Mouse (Mus musculus): ENCODE results near the gene Cd53. TPM values are rescaled to one million over a fixed set of nuclear protein-coding genes. Genes with fewer than 3 reads are reported as not detected.

The Cd53 gene
- polyA plus RNA-seq (2012; rRNA removed) = 8.6 and 12.4 TPM in 2 replicates

DNA sequence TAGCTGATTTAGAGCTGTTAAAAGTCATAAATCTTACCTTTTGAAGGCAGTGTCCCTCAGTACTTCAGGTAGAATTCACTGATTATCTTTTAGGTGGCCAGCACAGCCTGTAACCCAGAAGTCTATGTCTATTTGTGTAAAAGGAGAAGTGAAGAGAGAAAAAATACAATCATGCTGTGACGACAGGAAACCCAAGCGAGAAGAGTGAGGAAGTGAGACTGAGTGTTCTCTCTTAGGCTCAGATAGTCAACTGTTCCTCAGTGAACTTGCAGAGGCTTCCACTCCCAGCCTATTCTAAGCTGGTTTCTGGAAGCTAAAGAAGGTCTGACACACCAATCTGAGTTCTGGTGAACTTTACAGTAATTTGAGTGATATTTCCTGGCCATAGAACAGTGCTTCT is at the start of gene Cd53:
TSS of gene Cd53 (minus strand) at position 220 of the 400 bp plus-strand sequence.
- no peak for DNase-seq (ENCODE audit: extremely low spot score in 1 of 2, low spot score in 1 of 2)

DNA sequence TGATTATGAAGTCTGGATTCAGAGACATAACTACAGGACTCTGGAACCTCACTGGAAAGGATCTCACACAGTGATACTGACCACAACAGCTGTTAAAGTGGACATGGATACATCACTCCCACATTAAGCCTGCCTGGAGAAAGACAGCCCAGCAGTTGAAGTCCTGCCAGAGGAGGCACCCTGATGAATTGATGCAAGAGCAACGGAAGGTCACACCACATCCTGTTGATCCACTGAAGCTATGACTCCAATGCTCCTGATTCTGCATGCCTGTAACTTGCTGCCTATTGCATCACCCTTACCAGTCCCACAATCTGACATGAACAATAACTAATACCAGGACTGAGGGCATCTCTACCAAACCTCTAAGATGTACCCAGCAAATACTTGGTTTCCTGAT is 42.2 kb upstream of the Cd53 start:
- DNase-seq (ENCODE audit: extremely low spot score in 1 of 2, low spot score in 1 of 2) = no peak

DNA sequence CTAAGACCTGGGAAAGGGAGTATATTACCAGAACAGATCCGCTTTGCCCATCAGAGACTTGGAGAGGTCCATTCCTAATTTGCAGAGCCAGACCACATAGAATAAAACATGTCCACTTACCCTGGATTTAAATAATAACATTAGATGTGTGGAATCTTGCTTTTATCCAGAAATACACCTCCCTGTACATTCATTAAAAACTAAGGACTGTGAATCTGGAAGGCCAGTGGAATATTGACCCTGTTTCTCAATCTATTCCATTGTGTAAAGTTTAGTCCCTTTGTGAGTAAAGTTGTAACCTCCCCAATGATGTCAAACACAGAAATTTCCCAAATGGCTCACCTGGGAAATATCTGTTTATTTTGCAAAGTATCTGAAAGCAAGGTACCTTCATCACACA is 36.2 kb upstream of the Cd53 start, which contains the start of gene Olfr266:
TSS of gene Olfr266 (minus strand) at position 101 of the 400 bp plus-strand sequence.
- no peak for DNase-seq (ENCODE audit: extremely low spot score in 1 of 2, low spot score in 1 of 2)

DNA sequence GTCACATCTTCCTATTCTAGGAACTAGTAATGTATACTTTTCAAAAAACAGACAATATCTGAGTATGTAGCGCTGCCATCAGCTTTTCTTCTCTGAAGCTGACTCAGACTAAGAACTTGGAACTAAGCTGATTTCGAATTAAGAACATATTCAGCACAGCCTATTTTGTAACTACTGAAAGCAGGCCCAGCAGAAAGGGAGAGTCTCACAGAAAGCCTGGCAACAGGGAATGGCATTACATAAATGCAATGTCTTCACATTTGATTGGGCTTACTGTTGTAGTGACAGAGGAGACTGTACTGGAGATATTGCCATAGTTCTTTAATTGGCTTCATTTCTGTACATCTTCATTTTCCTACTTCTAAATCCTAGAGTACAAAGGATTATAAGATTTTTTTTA is 27.7 kb upstream of the Cd53 start:
- peak in 1 of 2 experiments; percentile 1 for DNase-seq (ENCODE audit: extremely low spot score in 1 of 2, low spot score in 1 of 2)

DNA sequence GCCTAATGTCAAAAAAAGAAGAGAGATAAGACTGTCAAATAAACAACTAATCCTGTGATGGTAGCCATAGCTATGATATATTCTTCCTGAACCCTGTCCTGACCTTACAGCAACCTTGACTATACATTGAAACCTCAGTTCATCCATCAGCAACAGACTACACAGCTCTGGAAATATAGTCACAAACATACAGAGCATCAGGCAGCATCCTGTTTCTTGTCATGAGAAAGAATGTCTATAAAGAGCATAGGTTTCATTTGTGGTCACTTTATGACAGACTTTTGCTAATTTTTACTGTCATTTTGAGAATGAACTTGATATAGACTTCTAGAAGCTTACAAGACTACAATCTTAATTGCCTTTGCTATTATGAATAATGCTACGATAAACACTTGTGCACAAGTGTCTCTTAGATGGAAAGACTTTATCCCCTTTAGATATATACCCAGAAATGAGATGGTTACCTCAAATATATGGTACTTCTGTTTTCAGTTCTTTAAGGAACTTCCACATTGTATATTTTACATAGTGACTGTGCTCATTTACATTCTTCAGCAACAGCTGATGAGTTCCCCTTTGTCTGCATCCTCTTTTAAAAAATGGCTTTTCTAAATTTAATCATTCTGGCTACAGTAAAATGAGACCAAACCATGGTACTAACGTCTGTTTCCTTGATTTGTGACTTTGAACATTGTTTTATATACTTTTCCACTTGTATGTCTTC is 19.2 kb upstream of the Cd53 start:
- no peak for DNase-seq (ENCODE audit: extremely low spot score in 1 of 2, low spot score in 1 of 2)

DNA sequence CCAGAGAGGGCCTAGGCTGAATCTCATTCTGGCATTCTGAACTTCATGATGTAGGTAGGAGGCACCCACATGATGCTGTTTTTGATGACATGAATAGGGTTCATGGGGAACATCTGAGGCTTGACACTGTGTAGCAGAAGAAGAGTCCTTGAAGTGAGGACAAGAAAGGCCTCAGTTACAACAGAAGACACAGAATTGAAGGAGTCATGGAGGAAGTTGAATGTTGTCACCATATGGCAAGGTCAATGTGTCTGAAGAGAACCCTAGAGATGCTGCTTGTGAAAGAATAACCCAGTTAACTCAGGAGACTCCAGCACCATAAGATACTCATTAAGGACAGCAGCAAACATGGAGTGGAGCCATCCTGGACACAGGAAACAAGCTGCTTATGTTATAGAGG is 8.1 kb upstream of the Cd53 start:
- no peak for DNase-seq (ENCODE audit: extremely low spot score in 1 of 2, low spot score in 1 of 2)

DNA sequence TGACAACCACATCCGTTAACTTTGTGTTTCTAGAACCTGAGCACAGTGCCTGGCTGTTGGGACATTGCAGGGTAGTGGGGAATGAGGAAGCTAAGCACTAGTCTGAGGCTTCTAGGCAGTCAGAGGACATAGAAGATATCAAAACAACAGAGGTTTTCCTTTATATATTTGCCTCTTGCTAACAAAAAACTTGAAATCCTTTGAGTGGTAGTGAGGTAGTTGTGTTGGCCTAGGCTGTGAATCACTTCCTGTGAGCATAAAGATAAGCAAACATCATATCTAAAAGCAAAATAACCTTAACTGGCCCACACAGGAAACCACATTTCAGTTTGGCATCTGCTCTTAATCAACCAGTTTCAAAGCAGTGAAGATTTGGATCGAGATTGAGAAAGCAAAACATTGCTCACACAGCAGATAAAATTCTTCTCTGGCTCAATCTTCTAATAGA is 1.5 kb downstream of the Cd53 start:
- DNase-seq (ENCODE audit: extremely low spot score in 1 of 2, low spot score in 1 of 2) = no peak

DNA sequence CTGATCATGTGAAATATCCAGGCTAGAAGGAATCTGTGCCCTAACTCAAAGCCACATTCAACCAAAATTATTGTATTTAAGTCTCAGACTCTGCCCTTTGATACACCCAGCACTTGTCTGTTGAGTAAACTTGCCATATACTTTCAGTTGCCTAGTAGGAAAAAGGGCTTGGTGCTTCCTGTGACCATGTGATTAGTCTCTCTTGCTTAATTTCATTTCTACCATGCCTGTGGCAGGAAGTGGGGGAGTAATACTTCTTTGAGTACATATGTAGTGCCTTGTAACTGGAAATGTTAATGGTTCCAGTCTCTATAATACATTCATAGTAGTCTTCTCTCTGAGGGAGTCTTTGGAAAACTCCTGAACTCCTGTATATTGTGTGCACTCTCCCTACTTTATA is 2.0 kb downstream of the Cd53 start:
- no peak for DNase-seq (ENCODE audit: extremely low spot score in 1 of 2, low spot score in 1 of 2)

DNA sequence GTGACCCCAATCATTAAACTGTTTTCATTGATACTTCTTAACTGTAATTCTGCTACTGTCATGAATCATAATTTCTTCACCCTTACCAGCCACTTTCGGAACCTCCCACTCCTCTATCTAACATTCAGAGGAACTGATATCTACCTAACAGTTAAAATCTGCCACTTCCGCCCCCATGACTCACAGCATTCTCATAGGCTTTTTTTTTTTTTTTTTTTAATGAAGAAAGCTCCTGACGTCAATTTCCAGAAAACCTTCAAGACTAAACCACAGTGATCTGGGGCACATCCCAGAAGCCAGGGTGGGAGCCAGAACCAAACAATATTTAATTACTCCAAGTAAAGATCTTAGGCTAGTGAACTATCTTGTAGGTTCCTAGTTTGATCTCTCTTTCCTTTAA is 4.8 kb downstream of the Cd53 start:
- no peak for DNase-seq (ENCODE audit: extremely low spot score in 1 of 2, low spot score in 1 of 2)

DNA sequence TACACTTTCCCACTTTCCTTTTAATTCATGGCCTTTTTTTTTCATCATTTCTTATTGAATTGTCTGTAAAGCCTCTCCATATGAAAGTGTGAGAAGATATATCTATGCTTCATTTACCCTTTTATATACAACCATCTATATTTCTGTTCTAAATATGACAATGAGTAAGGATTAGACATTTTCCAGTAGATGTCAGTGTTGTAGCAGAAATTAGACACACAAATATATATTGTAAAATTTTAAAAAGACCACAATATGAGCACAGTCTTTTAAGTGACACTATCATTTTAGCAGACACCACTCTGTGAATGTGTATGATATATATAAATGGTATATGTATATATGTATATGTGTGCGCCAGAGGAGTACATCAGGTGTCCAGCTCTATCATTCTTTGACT is 18.1 kb downstream of the Cd53 start:
- DNase-seq (ENCODE audit: extremely low spot score in 1 of 2, low spot score in 1 of 2) = no peak

DNA sequence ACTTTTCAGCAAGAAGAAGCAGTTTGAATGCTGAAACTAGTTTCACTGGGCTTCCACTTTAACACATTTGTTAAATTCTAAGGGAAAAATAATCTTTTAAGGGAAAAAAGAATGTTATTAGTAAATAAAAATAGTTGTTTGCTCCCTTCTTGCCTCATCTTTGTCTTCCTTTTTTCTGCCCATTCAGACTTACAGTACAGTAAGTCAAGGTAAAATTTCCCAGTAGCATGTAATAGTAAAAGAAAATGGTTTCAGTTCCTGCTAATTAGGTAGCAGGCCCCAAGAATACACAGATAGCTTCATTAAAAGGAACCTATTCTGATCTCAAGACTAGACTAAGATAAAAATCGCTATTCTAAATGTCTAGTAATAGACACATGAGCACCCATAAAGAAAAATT is 34.1 kb downstream of the Cd53 start:
- DNase-seq (ENCODE audit: extremely low spot score in 1 of 2, low spot score in 1 of 2) = no peak

DNA sequence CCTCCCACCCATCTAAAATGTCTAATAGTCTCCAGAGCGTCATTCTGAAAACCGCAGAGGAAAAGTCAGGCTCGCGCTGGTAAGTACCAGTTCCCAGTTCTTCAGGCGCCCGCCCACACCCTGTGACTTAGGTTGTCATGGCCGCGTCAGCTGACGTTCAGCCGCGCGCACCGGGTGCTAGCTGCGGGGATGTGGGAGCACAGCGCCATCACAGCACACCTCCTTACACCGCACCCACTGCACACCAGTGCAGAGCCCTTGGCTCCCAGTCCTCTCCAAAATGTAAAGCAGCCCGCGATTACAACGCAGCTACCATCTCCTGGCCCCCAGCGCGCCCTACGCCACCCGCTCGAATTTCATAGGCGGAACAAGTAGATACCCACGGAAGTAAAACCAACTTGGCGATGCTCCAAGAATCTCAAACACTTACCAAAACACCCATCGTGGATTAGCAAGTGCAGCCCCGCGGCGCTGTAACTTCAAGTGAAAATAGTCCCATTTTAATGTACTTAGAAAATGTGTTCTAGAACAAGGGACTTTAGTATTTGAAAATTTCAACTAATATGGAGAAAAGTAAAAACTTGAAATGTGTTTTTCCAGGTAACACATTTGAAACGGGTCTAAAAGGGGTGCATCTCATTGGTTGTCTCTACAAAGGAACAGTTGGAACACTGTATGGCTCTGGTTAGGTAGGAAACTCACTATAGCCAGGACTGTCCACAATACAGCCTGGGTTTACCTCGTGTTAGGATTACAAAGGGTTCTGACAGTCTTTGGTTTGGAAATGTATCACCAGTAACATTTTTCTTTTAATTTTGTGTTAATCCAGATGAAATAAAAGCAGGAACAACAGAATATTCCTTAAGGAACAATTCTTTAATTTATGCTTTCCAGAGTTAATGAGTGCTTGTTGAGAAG is 67.7 kb downstream of the Cd53 start:
- peak; percentile 89 for DNase-seq (ENCODE audit: extremely low spot score in 1 of 2, low spot score in 1 of 2)

DNA sequence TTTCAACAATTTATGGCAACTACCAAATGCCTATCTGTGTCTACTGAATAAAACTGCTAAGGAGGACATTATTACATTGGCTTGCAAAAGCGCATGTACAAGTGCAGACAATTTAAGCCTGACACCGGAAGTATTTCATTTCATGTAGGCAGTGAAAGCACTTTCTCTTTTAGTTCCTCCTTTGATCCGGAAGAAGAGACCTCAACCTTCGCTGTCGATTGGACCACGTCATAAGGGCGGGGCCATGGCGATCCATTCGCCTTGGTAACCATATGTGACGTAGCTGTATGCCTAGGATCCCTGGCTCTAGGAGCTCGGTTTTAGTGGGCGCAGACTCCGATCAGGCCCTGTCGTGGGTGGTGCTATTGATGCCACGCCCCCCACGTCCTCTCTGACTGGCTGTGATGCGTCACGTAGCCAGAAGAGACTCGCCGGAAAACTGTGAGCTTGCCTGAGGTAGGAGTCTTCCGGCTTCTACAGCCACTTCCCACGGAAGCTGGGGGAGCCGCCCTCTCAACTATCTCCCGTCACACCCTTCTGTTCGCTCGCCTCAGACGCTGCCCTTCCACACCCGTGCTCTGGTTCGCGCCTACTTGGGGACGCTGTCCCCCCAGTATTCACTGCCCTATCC is 68.4 kb downstream of the Cd53 start:
- DNase-seq (ENCODE audit: extremely low spot score in 1 of 2, low spot score in 1 of 2) = peak; percentile 97 to 99

Other genes starting within 250 kb of the Cd53 start
- gene Dram2, start 242.4 kb downstream of the Cd53 start, polyA plus RNA-seq (2012; rRNA removed) = 32.8 and 37.2 TPM in 2 replicates
- 30.4 and 32.7 TPM in 2 replicates for gene Cept1, start 242.3 kb downstream of the Cd53 start, polyA plus RNA-seq (2012; rRNA removed)
- gene Lrif1, start 105.2 kb downstream of the Cd53 start, polyA plus RNA-seq (2012; rRNA removed) = 15.6 and 18.2 TPM in 2 replicates
- 0.08 TPM in 1 of 2 replicates, not detected in the other for gene Olfr266, start 36.1 kb upstream of the Cd53 start, polyA plus RNA-seq (2012; rRNA removed)
- gene Kcna3, start 246.0 kb upstream of the Cd53 start, polyA plus RNA-seq (2012; rRNA removed) = 6.3 and 7.3 TPM in 2 replicates